Mouse (Mus musculus) adrenal gland, postnatal 4 days (tissue): ENCODE measurements around the gene E2f6. TPM values are rescaled to one million over a fixed set of nuclear protein-coding genes. Genes with fewer than 3 reads are reported as not detected.

ENCODE experiments used
- DNase-seq, 2 experiments: peaks; one replicate each; pipeline ENCODE4 v3.0.0; 2021 to 2022; ENCODE audit warnings: low spot score in 2 of 2, mixed read lengths in 2 of 2
- long read RNA-seq, 2 experiments: library from polyadenylated mRNA; stranded (forward); transcript quantifications; one replicate each; pipeline ENCODE4 v2.0.0; 2021
- total RNA-seq, 2 experiments: library from RNA; stranded (reverse); gene quantifications; 2 replicates each; pipeline ENCODE4 v1.2.3; 2021

The E2f6 gene
- total RNA-seq: 10 to 100 TPM; 37.2 to 41.4 TPM
- long read RNA-seq, experiment 1, transcript E2f6-202 (4 exons, 3,018 nt): minor isoform, 8 of 40 reads
- long read RNA-seq, experiment 1, transcript E2f6-201 (7 exons, 2,418 nt): major isoform, 22 of 40 reads
- long read RNA-seq, experiment 1, partial matches to known transcripts: 3 of 40 reads
- long read RNA-seq, experiment 1, other reads (novel, unspliced or antisense): 3 of 40 reads
- long read RNA-seq, experiment 2, transcript E2f6-204 (8 exons, 2,362 nt): minor isoform, 26 of 82 reads
- long read RNA-seq, experiment 2, transcript E2f6-202 (4 exons, 3,018 nt): minor isoform, 7 of 82 reads
- long read RNA-seq, experiment 2, transcript E2f6-201 (7 exons, 2,418 nt): major isoform, 33 of 82 reads
- long read RNA-seq, experiment 2, partial matches to known transcripts: 5 of 82 reads
- long read RNA-seq, experiment 2, other reads (novel, unspliced or antisense): 11 of 82 reads

DNA sequence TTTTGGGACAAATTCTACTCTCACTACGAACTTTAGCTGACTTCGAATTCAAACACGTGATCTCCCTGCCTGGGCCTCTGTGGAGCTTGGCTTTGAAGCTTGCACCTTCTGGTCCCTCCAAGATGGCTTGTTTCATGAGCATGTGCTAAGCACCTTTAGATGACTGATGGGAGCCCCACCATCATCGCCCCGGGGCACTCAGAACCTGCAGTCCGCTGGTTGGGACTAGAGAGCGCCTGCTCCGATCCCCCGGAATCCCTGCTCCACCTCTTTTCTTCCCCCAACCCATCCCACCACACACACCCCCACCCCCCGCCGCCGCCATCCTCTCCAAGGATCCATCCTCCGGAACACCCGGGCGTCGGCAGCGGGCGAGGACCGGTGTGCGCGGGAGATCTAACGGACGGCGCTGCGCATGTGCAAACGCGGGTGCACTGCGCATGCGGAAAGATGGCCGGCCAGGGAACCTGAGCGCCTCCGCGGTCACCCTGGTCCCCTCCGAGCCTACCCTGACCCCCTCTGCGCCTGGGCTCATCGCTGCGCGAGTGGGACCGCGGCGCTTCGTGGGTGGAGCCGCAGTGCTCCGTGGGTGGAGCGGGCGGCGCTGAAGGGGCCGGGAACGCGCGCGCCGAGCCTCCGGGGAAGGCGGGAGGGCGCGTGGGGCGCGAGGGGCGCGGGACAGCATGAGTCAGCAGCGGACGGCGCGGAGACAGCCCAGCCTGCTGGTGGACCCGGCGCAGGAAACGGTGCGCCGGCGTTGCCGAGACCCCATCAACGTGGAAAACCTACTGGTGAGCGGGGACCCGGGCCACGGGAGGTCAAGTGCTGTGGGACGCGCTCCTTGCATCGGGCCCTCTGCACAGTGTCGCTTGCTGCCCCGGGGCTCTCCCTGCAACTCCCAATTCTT lies at the start of gene E2f6:
TSS of gene E2f6 (plus strand) at position 439 of the 907 bp plus-strand sequence.
- DNase-seq: peak; percentile 68 to 74

DNA sequence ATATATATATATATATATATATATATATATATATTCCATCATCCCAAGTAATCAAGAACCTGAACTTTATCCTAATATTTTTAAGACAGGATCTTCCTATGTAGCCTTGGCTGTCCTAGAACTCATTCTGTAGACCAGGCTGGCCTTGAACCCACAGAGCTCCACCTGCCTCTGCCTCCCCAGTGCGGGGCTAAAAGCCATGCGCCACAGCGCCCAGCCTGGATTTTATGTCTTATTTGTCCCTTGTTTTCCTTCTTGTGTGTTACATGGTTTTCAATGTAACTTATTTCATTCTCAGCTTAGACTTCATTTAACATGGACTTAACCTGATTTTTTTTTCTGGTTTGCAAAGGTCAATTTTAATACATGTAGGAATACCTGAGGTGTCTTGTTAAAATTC lies 49.3 kb upstream of the E2f6 start:
- DNase-seq: no peak

GRCm38 (mm10) chr12:16763649-16764422 lies 46.9 kb upstream of the E2f6 start:
- no peak for DNase-seq

- DNase-seq: peak; percentile 16 to 59
Observed at GRCm38 (mm10) chr12:16764776-16765445, 45.9 kb upstream of the E2f6 start.

DNA sequence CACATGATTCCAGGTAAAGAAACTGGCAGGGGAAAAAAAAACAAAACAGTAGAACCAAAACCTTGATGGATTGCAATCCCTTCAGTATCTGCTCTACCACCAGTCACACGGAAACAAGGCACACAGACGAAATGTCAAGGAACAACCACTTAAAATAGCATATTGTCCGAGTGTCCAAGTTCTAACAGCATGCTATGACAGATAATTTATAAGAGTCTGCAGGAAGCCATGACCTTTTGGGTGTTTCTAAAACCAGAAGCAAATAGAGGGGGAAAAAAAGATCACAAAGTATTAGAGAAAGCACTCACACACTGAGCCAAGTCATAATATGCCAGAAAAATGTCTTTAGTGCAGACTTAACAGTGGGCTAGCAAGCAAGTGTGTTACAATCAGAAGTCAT lies 42.5 kb upstream of the E2f6 start:
- DNase-seq: no peak

- no peak for DNase-seq
Observed at GRCm38 (mm10) chr12:16768711-16769110, 42.1 kb upstream of the E2f6 start.

DNA sequence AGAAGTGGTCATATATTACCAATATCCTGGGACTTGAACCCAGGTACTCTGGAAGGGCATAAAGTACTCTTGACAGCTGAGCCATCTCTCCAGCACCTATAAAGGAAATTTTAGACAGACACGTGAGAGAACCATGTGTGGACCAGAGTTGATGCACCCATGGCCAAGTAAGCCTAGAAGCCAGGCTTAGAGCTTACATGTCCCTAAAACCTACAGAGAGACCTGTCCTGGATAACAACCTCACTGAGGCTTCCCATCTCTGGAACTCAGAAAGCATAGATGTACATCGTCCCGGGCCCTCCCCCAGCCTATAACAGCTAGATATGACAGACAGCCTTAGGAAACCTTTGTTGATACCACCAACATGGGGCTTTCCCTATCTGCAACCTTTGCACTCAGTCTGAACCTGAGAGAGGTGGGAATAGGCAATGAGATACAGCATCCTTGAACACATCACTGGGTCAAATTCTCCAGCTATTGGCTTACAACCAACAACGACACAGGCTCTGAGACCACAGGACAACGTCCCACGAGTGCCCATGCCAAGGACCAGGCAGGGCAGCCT lies 41.1 kb upstream of the E2f6 start:
- DNase-seq: no peak

DNA sequence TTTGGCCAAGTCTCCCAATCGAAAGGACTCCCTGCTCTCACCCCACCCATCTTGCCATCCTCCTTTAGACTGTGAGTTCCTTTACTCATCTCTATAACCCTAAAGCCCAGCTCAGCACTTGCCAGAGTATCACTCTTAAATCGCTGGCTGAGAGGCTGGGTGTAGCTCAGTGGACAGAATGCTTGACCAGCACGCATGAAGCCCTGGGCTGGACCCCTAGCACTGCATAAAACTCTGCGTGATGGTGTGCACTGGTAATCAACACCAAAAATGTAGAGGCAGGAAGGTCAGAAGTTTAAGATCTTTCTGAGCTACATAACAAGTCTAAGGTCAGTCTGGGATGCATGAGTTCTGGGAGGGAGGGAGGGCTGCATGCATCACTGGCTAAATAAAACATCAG lies 36.2 kb upstream of the E2f6 start:
- DNase-seq: no peak

DNA sequence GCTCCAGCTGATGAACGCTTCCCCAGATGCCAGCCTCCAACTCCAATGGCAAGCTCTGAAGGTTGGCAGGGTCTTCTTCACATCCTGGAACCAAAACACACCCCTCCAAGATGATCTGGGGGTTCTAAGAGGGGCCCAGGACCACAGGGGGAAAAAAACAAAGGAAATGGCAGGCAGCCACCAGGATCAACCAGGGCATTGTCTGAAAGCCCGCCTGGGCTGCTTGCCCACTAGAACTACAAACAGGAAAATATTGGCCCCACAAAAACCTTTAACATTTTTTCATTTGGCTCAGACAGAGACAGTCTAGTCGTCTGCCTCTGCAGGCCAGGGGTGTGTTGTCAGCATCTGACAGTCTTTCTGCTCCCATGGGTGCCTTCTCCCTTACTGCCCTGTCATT lies 35.4 kb upstream of the E2f6 start:
- DNase-seq: no peak

DNA sequence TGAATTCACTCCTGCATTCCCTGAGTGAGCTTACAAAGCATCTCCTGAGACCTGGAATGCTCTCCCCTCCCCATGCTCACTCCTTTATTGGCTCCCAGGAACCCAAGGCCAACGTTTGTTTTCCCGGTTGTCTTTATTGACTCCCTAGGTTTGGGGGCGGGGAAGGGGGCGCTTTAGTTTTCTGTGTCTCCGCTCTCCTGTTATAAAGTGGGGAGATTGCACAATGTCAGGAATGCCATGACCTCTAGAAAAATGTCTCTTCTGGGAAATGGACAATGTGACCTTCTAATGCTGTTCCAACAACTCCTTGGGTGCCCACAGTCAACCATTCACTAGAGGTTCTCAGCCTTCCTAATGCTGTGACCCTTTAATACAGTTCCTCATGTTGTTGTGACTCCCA lies 32.2 kb upstream of the E2f6 start:
- no peak for DNase-seq

DNA sequence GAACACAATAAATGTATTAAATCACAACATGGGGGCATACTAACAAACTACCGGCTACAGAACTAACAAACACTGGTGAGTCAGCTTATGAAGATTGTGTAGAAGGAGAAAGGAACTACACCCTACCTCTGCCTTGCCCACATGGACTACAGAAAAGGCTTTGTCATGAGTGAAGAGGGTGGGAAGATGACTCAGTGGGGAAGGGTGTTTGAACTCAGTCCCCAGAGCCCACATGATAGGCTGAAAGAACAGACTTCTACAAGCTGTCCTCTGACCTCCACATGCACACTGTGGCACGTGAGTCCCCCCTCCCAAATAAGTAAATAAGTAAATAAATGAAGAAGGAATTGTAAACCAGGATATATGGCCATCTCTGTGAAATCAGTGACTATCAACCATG lies 31.6 kb upstream of the E2f6 start:
- DNase-seq: no peak

- DNase-seq: no peak
Observed at GRCm38 (mm10) chr12:16780320-16780719, 30.4 kb upstream of the E2f6 start.

DNA sequence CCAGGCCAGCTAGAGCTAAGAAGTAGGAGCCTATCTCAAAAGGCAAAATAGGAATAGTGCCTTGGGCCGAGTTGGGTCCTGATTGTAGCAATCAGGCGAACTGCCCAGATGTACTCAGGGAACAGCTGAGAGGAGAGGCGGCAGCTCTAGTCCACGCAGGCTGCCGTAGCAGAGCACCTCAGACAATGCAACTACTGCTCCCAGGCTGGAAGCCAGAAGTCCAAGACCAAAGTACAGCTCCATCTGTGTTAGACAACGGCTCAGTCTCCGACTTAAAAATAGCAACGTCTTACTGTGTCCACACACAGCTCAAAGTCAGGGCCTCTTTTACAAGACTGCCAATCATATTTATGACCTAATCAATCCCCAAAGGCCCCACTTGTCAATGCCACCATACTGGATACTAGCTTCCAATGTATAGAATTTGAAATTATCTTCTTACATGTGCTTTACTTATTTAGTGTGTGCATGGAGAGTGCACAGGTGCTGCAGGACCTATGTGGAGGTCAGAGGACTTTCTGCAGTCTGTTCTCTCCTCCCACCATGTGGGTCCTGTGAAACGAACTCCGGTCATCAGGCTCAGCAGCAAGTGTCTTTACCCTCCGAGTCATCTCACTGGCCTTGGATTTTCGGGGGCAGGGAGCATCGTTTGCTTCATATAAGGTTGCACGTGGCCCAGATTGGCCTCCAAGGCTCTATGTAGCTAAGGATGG lies 29.6 kb upstream of the E2f6 start:
- no peak for DNase-seq

GRCm38 (mm10) chr12:16788600-16788999 lies 22.2 kb upstream of the E2f6 start:
- DNase-seq: no peak

- no peak for DNase-seq
Observed at GRCm38 (mm10) chr12:16789199-16789598, 21.6 kb upstream of the E2f6 start.

DNA sequence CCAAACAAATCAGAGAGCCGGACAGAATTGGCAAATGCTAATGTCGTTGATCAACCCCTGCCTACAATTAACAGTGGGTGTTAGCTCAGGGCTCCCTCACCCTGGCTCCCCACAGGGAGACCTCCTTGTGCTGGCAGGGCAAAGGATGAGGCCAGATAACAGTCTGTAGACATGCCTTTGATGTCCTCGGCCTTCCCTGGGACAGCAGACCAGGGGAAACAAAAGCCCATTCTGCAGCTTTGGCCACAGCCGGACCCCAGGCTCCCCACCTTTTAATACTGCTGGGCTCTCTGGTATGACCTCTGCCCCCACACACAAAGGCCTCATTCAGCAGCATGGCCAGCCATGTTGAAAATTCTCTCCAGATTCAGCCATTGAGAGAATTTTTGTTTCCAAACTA lies 21.0 kb upstream of the E2f6 start:
- DNase-seq: no peak

GRCm38 (mm10) chr12:16790456-16790855 lies 20.3 kb upstream of the E2f6 start:
- DNase-seq: no peak

DNA sequence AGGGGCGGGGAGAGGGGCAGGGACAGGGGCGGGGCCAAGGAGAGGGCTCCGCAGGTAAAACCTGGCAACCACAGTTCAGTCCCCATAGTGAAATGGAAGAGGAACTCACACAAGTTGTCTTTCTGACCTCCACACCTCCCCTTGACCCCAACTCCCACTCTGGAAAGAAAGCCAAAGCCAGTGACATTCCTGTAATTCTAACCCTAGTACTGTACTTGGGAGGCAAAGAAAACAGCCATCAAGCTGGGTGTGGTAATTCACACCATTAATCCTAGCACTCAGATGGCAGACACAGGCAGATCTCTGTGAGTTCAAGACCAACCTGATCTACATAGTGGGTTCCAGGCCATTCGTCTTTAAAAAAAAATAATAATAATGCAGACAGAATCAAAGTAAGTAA lies 17.4 kb upstream of the E2f6 start:
- DNase-seq: no peak

DNA sequence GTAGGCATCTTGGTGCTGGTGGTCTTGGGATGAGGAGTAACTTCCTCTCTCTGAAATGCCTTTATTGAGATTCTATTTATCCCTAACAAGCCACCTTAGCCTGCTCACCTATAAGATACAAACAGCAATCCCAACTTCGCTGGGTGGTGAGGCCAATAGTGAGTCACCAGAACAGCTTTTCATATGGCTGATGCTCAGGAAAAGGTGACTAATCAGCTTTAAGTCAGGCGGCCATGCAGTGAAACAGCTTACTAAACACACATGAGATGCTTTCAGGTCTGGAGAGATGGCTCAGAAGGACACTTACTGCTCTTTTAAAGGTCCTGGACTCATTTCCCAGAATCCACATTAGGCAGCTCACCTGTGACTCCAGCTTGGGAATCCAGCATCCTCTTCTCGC lies 15.0 kb upstream of the E2f6 start:
- DNase-seq: no peak

DNA sequence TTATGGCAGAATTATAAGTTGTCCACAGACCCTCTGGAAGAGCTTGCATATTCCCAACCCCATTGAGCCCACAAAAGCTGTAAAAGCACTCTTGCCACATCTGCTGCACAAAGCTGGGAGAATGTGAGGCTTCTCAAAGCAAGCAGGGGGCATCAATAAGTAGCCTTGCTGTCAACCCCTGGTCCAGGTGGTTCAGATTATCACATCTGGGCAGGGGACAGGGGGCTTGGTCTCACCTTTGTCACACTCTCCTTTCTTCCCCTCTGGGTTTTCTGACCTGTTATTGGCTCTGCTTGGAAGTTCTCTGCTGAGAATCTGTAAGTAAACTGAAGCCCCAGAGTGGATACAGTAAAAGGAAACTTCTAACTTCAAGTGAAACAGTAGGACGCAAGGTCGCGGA lies 11.9 kb upstream of the E2f6 start:
- no peak for DNase-seq
